Mouse (Mus musculus) small intestine, adult 2 months (tissue): ENCODE measurements around the gene Gipr.

Experiments used
- CTCF ChIP-seq: fragments of 200-500 bp; IDR thresholded peaks from 2 replicates; pipeline ENCODE4 v1.5.1; 2012; ENCODE audit warnings: low read depth, mild to moderate bottlenecking, control low read depth, inconsistent platforms, low read length, moderate library complexity, mixed read lengths; ENCODE audit not compliant: insufficient replicate concordance, insufficient read length; ENCODE audit errors: extremely low read depth
- POLR2A ChIP-seq: fragments of 200-500 bp; IDR thresholded peaks from 2 replicates; pipeline ENCODE4 v1.6.1; 2012; ENCODE audit warnings: low read depth, mild to moderate bottlenecking, control low read depth, inconsistent platforms, low read length, moderate library complexity

GRCm38 (mm10) chr7:19179936-19180335 lies 14.0 kb upstream of the Gipr start:
- TF ChIP-seq CTCF (no peak), POLR2A (no peak)
